Mouse (Mus musculus) olfactory bulb, adult 2 months (tissue): ENCODE results near the gene Synpo2.

Experiments used
- CTCF ChIP-seq: fragments of 200-500 bp; IDR thresholded peaks from 2 replicates; pipeline ENCODE4 v1.5.1; 2012; ENCODE audit warnings: low read depth, mild to moderate bottlenecking, low read length, moderate library complexity; ENCODE audit not compliant: insufficient read depth
- POLR2A ChIP-seq: fragments of 200-500 bp; IDR thresholded peaks from 2 replicates; pipeline ENCODE4 v1.6.1; 2012; ENCODE audit warnings: mild to moderate bottlenecking, low read depth, low read length, moderate library complexity; ENCODE audit not compliant: insufficient read depth

- TF ChIP-seq CTCF (no peak), POLR2A (no peak)
Observed at GRCm38 (mm10) chr3:123204658-123205057, 31.3 kb downstream of the Synpo2 start.
